Mouse (Mus musculus): ENCODE measurements around the gene Cd36.
"Not testable (repeated sequence)": the region's sequence is repeated elsewhere in the genome, so short reads cannot be mapped to it uniquely, and the experiment has no call there.

Cd36 gene

GRCm38 (mm10) chr5:17888598-17888997 lies at the start of gene Cd36:
TSS of gene Cd36 (minus strand) at chr5:17888801.
- peak; percentile 12 for DNase-seq

GRCm38 (mm10) chr5:17934501-17934900 lies 45.9 kb upstream of the Cd36 start:
- no peak for DNase-seq

GRCm38 (mm10) chr5:17931588-17931987 lies 43.0 kb upstream of the Cd36 start:
- not testable (repeated sequence) for DNase-seq

- DNase-seq, result no peak
Observed at GRCm38 (mm10) chr5:17929006-17929567, 40.5 kb upstream of the Cd36 start.

GRCm38 (mm10) chr5:17928471-17928870 lies 39.9 kb upstream of the Cd36 start:
- DNase-seq, result peak; percentile 86

GRCm38 (mm10) chr5:17924085-17924518 lies 35.5 kb upstream of the Cd36 start:
- DNase-seq, result peak; percentile 36

- no peak for DNase-seq
Observed at GRCm38 (mm10) chr5:17923648-17924047, 35.0 kb upstream of the Cd36 start.

- peak; percentile 51 for DNase-seq
Observed at GRCm38 (mm10) chr5:17918966-17919365, 30.4 kb upstream of the Cd36 start.

GRCm38 (mm10) chr5:17904766-17905165 lies 16.2 kb upstream of the Cd36 start:
- no peak for DNase-seq

GRCm38 (mm10) chr5:17898948-17899347 lies 10.3 kb upstream of the Cd36 start:
- no peak for DNase-seq

- DNase-seq, result not testable (repeated sequence)
Observed at GRCm38 (mm10) chr5:17897641-17898040, 9.0 kb upstream of the Cd36 start.

GRCm38 (mm10) chr5:17893577-17894172 lies 5.1 kb upstream of the Cd36 start:
- DNase-seq, result no peak

GRCm38 (mm10) chr5:17889291-17889690 lies 690 bp upstream of the Cd36 start:
- no peak for DNase-seq

GRCm38 (mm10) chr5:17886377-17886776 lies 2.2 kb downstream of the Cd36 start:
- no peak for DNase-seq

GRCm38 (mm10) chr5:17883357-17883875 lies 5.2 kb downstream of the Cd36 start:
- DNase-seq, result no peak

- DNase-seq, result no peak
Observed at GRCm38 (mm10) chr5:17881542-17881896, 7.1 kb downstream of the Cd36 start.

- no peak for DNase-seq
Observed at GRCm38 (mm10) chr5:17880799-17881541, 7.6 kb downstream of the Cd36 start.

- DNase-seq, result no peak
Observed at GRCm38 (mm10) chr5:17879924-17880323, 8.7 kb downstream of the Cd36 start.

- no peak for DNase-seq
Observed at GRCm38 (mm10) chr5:17877044-17877443, 11.6 kb downstream of the Cd36 start.

GRCm38 (mm10) chr5:17876637-17877036 lies 12.0 kb downstream of the Cd36 start:
- peak; percentile 45 for DNase-seq

- no peak for DNase-seq
Observed at GRCm38 (mm10) chr5:17874335-17874734, 14.3 kb downstream of the Cd36 start.

- DNase-seq, result no peak
Observed at GRCm38 (mm10) chr5:17865432-17865831, 23.2 kb downstream of the Cd36 start.

GRCm38 (mm10) chr5:17863085-17863484 lies 25.5 kb downstream of the Cd36 start:
- peak; percentile 45 for DNase-seq

GRCm38 (mm10) chr5:17858399-17858798 lies 30.2 kb downstream of the Cd36 start:
- no peak for DNase-seq

Measured in kidney, adult 11 months (tissue).